Mouse (Mus musculus) Patski (cell line): Measurements from ENCODE around the gene Rbpms2. TPM values are rescaled to one million over a fixed set of nuclear protein-coding genes. Genes with fewer than 3 reads are reported as not detected.
A peak's percentile ranks its signal among the peaks of the same experiment; 100 is the strongest.

Source experiments
- ATAC-seq: fragments of 100-300 bp; one replicate; pipeline ENCODE4 v1.8.0; 2021
- CTCF ChIA-PET: fragments of 350-600 bp; sonication (Branson Sonifier 250); formaldehyde crosslinking; loops from one replicate; lab custom pipeline; 2022; ENCODE audit warnings: inconsistent platforms; lab: Charles Lee
- POLR2A ChIA-PET: fragments of 350-600 bp; sonication (Branson Sonifier 250); formaldehyde crosslinking; loops from one replicate; lab custom pipeline; 2022; ENCODE audit warnings: antibody characterized with exemption, inconsistent platforms; lab: Charles Lee
- DNase-seq: peaks from one replicate; pipeline ENCODE4 v3.0.0-alpha.2; 2011; ENCODE audit warnings: low read depth, low spot score
- H3K27me3 ChIP-seq: fragments of 371-371 bp; one replicate; pipeline ENCODE4 v1.5.1; 2021
- CTCF ChIP-seq: fragments of 100-300 bp; IDR thresholded peaks from one replicate; pipeline ENCODE4 v1.5.1; 2021
- in situ Hi-C: fragments of 300-500 bp; cut with MboI; formaldehyde crosslinking; loops from 3 replicates; pipeline ENCODE4 v1.11.1; 2018; ENCODE audit warnings: low pct_unique_long_range_greater_than_20kb, mixed read lengths
- polyA plus RNA-seq: library from polyadenylated mRNA; unstranded; gene quantifications from one replicate; pipeline ENCODE4 v1.2.3, GENCODE M21; 2021

Rbpms2 gene
- polyA plus RNA-seq, 1 experiment from 2014 or later = 53.9 TPM

GRCm38 (mm10) chr9:65592721-65593120 is 36.7 kb upstream of the Rbpms2 start:
- no peak for ATAC-seq
- DNase-seq = no peak
- in situ Hi-C loops = no loop called here
- POLR2A ChIA-PET = no interaction called here
- no peaks in the 10 kb centered on the region for H3K27me3 ChIP-seq
- no peak for TF ChIP-seq CTCF
- CTCF ChIA-PET = no interaction called here

DNA sequence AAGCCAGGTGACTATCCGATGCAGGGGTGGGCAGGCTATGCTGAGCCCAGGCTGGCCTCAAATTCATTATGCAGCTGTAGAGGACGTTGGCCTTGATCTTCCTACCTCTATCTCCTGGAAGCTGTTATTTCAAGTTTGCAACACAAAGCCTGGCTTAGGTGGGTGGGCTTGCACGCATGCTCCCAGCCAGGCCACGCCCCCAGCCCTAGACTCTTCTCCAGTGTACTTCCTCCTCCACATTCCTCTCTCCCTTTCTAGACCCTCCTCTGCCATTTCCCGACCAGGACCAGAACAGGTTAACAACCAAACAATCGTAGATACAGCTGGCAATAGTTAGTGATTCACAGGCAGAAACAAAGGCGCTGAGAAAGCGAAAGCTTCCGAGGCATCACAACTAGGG is 35.9 kb upstream of the Rbpms2 start:
- ATAC-seq = no peak
- CTCF ChIA-PET = no interaction called here
- TF ChIP-seq CTCF = no peak
- no peak for DNase-seq
- in situ Hi-C loops = no loop called here
- no peaks in the 10 kb centered on the region for H3K27me3 ChIP-seq
- POLR2A ChIA-PET = no interaction called here

GRCm38 (mm10) chr9:65598765-65599249 is 30.6 kb upstream of the Rbpms2 start:
- in situ Hi-C loops = no loop called here
- H3K27me3 ChIP-seq = no peaks in the 10 kb centered on the region
- TF ChIP-seq CTCF = peak; percentile 53
- no peak for ATAC-seq
- CTCF ChIA-PET = interaction anchor here (0.6 to 3.6 kb wide), 15 partner anchors 8 to 283 kb away, joined by 3 to 24 read pairs (median 3); partner anchors contain the start of genes Pif1 and Plekho2
- no peak for DNase-seq
- POLR2A ChIA-PET = interaction anchor here (0.5 to 1.3 kb wide), 3 partner anchors 13 to 74 kb away, joined by 3 to 7 read pairs (median 4); partner anchors contain the start of gene Rbpms2

GRCm38 (mm10) chr9:65600951-65601350 is 28.5 kb upstream of the Rbpms2 start:
- CTCF ChIA-PET = interaction anchor here (7.1 kb wide), 1 partner anchor 63 kb away, joined by 116 read pairs; the partner anchor contains the start of gene Oaz2
- ATAC-seq (no peak), DNase-seq (no peak)
- in situ Hi-C loops = no loop called here
- no peak for TF ChIP-seq CTCF
- POLR2A ChIA-PET = interaction anchor here (0.7 kb wide), 1 partner anchor 77 kb away, joined by 3 read pairs; no protein-coding TSS in a partner anchor
- H3K27me3 ChIP-seq = no peaks in the 10 kb centered on the region

DNA sequence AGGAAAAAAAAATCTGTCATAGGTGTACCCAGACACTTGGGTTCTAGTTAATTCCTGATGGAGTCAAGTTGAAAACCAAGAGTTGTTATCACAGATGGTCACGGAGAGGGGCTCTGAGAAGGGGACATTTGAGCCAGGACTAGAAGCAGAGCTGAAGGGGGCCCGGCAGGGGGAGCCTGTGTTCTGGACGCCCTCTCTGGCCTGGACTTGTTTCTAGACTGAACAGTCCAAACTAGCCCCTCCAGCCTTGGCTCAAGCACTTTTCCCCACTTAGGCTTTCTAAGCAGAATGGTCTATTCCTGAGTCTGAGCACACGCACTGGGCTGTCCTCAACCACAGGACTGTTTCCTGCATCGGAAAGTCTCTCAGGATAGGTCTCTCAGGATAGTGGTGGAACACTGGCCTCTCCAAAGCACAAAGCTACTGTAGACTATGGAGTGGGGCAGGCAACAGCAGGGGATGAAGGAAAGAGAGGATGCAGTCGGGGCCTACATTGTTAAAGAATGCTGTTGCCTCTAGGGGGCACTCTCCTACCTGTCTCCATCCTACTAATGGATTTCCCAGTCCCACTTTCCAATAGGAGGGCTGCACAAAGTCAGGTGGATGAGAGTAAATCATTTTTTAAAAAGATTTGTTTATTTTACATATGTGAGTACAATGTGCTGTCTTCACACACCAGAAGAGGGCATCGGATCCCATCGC is 25.9 kb upstream of the Rbpms2 start:
- in situ Hi-C loops = no loop called here
- POLR2A ChIA-PET = interaction anchor here (0.6 kb wide), 2 partner anchors 73 to 74 kb away, joined by 3 read pairs; no protein-coding TSS in a partner anchor
- ATAC-seq (no peak), DNase-seq (no peak)
- CTCF ChIA-PET = interaction anchor here (1.1 to 7.1 kb wide), 5 partner anchors 61 to 96 kb away, joined by 3 to 116 read pairs (median 4); partner anchors contain the start of gene Oaz2
- no peaks in the 10 kb centered on the region for H3K27me3 ChIP-seq
- TF ChIP-seq CTCF = peak; percentile 70

DNA sequence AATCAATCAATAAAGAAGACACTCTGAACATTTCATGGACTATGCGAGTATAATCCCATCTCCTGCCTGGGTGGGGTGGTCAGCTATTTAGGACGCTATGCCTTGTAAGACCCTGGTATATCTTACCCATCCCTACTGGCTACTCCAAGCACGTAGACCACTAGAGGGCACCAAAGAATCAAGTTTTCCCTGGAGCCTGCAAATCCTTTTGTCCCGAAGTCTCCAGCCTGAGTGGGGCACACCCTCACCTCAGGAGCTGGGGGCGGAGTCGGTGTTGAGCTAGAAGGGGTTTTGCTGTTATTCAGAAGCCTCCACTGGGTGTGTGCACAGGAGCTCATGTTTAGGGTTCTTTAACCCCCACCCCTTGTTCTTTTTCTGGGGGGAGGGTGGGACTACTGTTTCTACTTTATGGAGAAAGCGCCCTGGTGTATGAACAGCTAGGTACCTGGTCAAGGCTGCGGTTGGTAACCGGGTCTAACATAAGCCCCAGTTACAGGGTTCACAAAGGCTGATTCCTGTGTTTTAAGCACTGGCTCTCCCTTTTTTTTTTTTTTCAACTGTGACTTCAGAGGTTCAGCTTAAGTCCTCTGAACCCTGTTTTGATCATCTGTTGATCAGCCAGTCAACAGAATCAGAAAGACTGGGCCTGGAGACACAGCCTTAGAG is 23.8 kb upstream of the Rbpms2 start:
- no peaks in the 10 kb centered on the region for H3K27me3 ChIP-seq
- peak; percentile 88 for TF ChIP-seq CTCF
- peak; percentile 21 for ATAC-seq
- CTCF ChIA-PET = interaction anchor here (0.8 to 7.1 kb wide), 15 partner anchors 9 to 223 kb away, joined by 3 to 116 read pairs (median 4); partner anchors contain the start of genes Oaz2 and Rbpms2
- in situ Hi-C loops = loop anchor here (5.0 kb wide), 2 partner anchors 57 to 247 kb away; no protein-coding TSS in a partner anchor
- DNase-seq = no peak
- POLR2A ChIA-PET = interaction anchor here (0.8 to 1.3 kb wide), 2 partner anchors 10 to 58 kb away, joined by 3 to 4 read pairs; no protein-coding TSS in a partner anchor

GRCm38 (mm10) chr9:65606321-65607109 is 22.9 kb upstream of the Rbpms2 start:
- CTCF ChIA-PET = interaction anchor here (0.8 to 7.1 kb wide), 12 partner anchors 8 to 86 kb away, joined by 3 to 116 read pairs (median 4); partner anchors contain the start of genes Oaz2 and Rbpms2
- no peak for TF ChIP-seq CTCF
- DNase-seq = no peak

DNA sequence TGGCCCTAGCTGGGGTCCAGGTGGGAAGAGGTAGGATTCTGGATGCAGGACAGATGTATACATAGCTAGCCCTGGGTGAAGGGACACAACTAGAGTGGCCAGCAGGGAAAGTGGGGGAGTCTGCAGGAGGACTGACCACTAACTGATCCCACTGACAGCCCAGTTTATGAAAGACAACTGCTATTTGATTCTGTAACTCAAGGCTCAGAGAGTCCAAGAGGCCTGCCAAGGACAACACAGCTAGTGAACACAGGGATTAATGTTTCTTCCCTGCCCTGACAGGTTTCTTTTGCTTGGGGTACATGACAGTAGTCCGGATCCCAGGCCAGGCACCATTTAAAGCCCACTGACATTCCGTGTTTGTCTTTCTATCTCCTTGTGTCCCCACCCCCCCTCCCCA is 22.3 kb upstream of the Rbpms2 start:
- ATAC-seq (no peak), DNase-seq (no peak)
- ChIA-PET CTCF (interaction anchor here (1.4 to 7.1 kb wide), 4 partner anchors 8 to 61 kb away, joined by 3 to 116 read pairs (median 6); partner anchors contain the start of genes Oaz2 and Rbpms2), POLR2A (interaction anchor here (0.9 kb wide), 1 partner anchor 57 kb away, joined by 3 read pairs; no protein-coding TSS in a partner anchor)
- in situ Hi-C loops = loop anchor here (5.0 kb wide), 2 partner anchors 55 to 245 kb away; no protein-coding TSS in a partner anchor
- no peaks in the 10 kb centered on the region for H3K27me3 ChIP-seq
- no peak for TF ChIP-seq CTCF

More at GRCm38 (mm10) chr9:65606321-65607109, 22.9 kb upstream of the Rbpms2 start:
- in situ Hi-C loops = loop anchor here (5.0 kb wide), 2 partner anchors 56 to 246 kb away; no protein-coding TSS in a partner anchor
- no peaks in the 10 kb centered on the region for H3K27me3 ChIP-seq
- POLR2A ChIA-PET = interaction anchor here (0.8 to 1.3 kb wide), 3 partner anchors 9 to 58 kb away, joined by 3 to 4 read pairs (median 3); no protein-coding TSS in a partner anchor
- no peak for ATAC-seq

GRCm38 (mm10) chr9:65611969-65612486 is 17.4 kb upstream of the Rbpms2 start:
- CTCF ChIA-PET = no interaction called here
- in situ Hi-C loops = no loop called here
- TF ChIP-seq CTCF = no peak
- POLR2A ChIA-PET = no interaction called here
- DNase-seq = no peak
- ATAC-seq = no peak
- H3K27me3 ChIP-seq = no peaks in the 10 kb centered on the region
